Mouse (Mus musculus): ENCODE results near the gene Map3k9. TPM values are rescaled to one million over a fixed set of nuclear protein-coding genes. Genes with fewer than 3 reads are reported as not detected.

The Map3k9 gene
- polyA plus RNA-seq, 1 experiment: 0.20 TPM

DNA sequence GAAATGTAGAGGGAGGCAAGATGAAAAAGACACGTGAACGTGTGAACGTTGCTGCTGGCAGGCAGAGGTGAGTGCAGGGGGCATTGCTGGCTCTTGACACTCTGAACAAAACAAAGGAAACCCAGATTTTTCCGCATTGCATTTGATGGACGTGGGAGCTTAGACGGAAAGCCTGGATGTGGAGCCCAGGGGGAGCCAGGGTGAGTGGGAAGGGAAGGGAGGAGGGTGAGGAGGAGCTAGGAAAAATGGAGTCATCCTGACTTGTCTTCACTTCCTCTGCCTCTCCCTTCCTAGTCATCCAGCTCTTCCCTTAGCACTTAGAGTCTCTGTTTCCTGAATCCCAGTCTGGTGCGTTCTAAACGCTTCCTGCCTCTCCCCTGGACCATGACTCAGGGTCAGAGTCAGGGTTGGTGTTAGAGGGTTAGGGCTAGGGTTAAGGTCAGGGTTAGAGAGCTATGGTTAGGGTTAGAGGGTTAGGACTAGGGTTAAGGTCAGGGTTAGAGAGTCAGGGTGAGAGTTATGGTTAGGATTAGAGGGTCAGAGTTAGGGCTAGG, 89.7 kb downstream of the Map3k9 start:
- H3K36me3 ChIP-seq (ENCODE audit: control insufficient read depth, insufficient read depth): no peaks in the 10 kb centered on the region
- H3ac ChIP-seq (ENCODE audit: control insufficient read depth, insufficient read length): no peak overlapping the region
- no peak overlapping the region for H3K4me3 ChIP-seq
- no peak overlapping the region for H3K4me2 ChIP-seq (ENCODE audit: low read depth)
- TF ChIP-seq SRF (IDR thresholded peaks at IDR 0.05; ENCODE audit: control insufficient read depth, insufficient read length, low read depth) (no peak), CEBPB (IDR thresholded peaks at IDR 0.05; ENCODE audit: insufficient read depth, poor library complexity, severe bottlenecking) (no peak), USF1 (IDR thresholded peaks at IDR 0.05; ENCODE audit: low read depth) (no peak), TCF3 (IDR thresholded peaks at IDR 0.05; ENCODE audit: insufficient read length, low read depth) (no peak), MAX (IDR thresholded peaks at IDR 0.05; ENCODE audit: low read depth) (no peak), TCF12 (IDR thresholded peaks at IDR 0.05; ENCODE audit: insufficient read depth, poor library complexity, severe bottlenecking) (no peak), E2F4 (IDR thresholded peaks at IDR 0.05; ENCODE audit: insufficient read depth) (no peak), MYOG (IDR thresholded peaks at IDR 0.05; ENCODE audit: control insufficient read depth in 1 of 3, insufficient read depth in 1 of 3, insufficient read length in 2 of 3, low read depth in 2 of 3) (no peak), POLR2A (IDR thresholded peaks at IDR 0.05; ENCODE audit: insufficient read length, low read depth) (no peak), REST (IDR thresholded peaks at IDR 0.05; ENCODE audit: insufficient read depth, insufficient read length) (no peak)
- no peaks in the 10 kb centered on the region for H3K27me3 ChIP-seq (ENCODE audit: control insufficient read depth, insufficient read depth, insufficient read length)
- H3K79me2 ChIP-seq (ENCODE audit: control insufficient read depth, insufficient read depth): no peaks in the 10 kb centered on the region

DNA sequence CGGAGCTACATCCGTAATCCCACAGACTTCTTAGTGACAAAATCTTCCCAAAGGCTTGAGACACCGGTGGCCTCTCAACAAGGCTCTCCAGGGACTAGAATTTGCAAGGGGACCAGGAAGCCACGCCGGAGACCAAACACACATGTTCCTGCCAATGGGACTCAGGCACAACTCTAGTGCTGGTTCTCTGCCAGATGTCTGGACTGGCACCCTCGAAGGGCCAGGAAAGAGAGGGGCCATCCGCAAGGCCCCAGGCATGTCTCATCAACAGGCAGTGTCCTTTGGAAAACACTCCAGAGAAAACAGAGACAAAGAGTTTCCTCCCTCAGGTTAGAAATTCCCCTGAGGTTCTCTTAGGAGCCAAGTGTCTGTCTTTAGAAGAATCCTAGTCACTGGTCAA, 90.2 kb downstream of the Map3k9 start:
- H3ac ChIP-seq (ENCODE audit: control insufficient read depth, insufficient read length): no peak overlapping the region
- no peaks in the 10 kb centered on the region for H3K36me3 ChIP-seq (ENCODE audit: control insufficient read depth, insufficient read depth)
- no peak for TF ChIP-seq TCF12 (IDR thresholded peaks at IDR 0.05; ENCODE audit: insufficient read depth, poor library complexity, severe bottlenecking)
- no peak for TF ChIP-seq MAX (IDR thresholded peaks at IDR 0.05; ENCODE audit: low read depth)
- TF ChIP-seq TCF3 (IDR thresholded peaks at IDR 0.05; ENCODE audit: insufficient read length, low read depth): no peak
- TF ChIP-seq SRF (IDR thresholded peaks at IDR 0.05; ENCODE audit: control insufficient read depth, insufficient read length, low read depth): no peak
- TF ChIP-seq MYOG (IDR thresholded peaks at IDR 0.05; ENCODE audit: control insufficient read depth in 1 of 3, insufficient read depth in 1 of 3, insufficient read length in 2 of 3, low read depth in 2 of 3): no peak
- no peak for TF ChIP-seq USF1 (IDR thresholded peaks at IDR 0.05; ENCODE audit: low read depth)
- no peak for TF ChIP-seq POLR2AphosphoS2 (IDR thresholded peaks at IDR 0.05; ENCODE audit: insufficient read length, low read depth)
- no peak for TF ChIP-seq MYOD1 (IDR thresholded peaks at IDR 0.05; ENCODE audit: control insufficient read depth in 1 of 3, insufficient read length in 2 of 3, low read depth in 2 of 3)
- no peak for TF ChIP-seq CEBPB (IDR thresholded peaks at IDR 0.05; ENCODE audit: insufficient read depth, poor library complexity, severe bottlenecking)
- TF ChIP-seq REST (IDR thresholded peaks at IDR 0.05; ENCODE audit: insufficient read depth, insufficient read length): no peak
- no peak for TF ChIP-seq POLR2A (IDR thresholded peaks at IDR 0.05; ENCODE audit: insufficient read length, low read depth)
- no peak for TF ChIP-seq E2F4 (IDR thresholded peaks at IDR 0.05; ENCODE audit: insufficient read depth)
- no peaks in the 10 kb centered on the region for H3K27me3 ChIP-seq (ENCODE audit: control insufficient read depth, insufficient read depth, insufficient read length)
- H3K79me2 ChIP-seq (ENCODE audit: control insufficient read depth, insufficient read depth): no peaks in the 10 kb centered on the region
- no peak overlapping the region for H3K4me2 ChIP-seq (ENCODE audit: low read depth)
- no peak overlapping the region for H3K4me3 ChIP-seq

DNA sequence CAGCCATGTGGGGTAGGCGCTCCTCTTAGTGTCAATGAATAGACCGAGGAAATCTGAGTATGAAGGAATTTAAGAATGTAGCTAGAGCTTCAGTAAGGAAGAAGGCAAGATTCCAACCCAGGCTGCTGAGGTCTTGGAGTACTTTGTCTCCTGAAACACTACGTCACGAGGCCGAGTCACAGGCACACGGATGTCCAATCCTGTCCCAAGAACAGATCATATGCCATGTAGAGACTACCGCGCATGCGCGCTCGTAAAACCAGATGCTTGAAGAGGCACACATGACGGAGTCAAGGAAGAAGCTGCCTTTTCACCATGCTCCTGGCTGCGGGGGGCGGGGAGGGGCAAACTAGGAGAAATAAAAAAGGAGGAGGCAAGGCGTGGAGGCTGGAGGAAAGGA, 90.9 kb downstream of the Map3k9 start:
- no peak for TF ChIP-seq TCF12 (IDR thresholded peaks at IDR 0.05; ENCODE audit: insufficient read depth, poor library complexity, severe bottlenecking)
- no peak for TF ChIP-seq E2F4 (IDR thresholded peaks at IDR 0.05; ENCODE audit: insufficient read depth)
- TF ChIP-seq TCF3 (IDR thresholded peaks at IDR 0.05; ENCODE audit: insufficient read length, low read depth): no peak
- no peak for TF ChIP-seq MAX (IDR thresholded peaks at IDR 0.05; ENCODE audit: low read depth)
- TF ChIP-seq POLR2AphosphoS2 (IDR thresholded peaks at IDR 0.05; ENCODE audit: insufficient read length, low read depth): no peak
- TF ChIP-seq CEBPB (IDR thresholded peaks at IDR 0.05; ENCODE audit: insufficient read depth, poor library complexity, severe bottlenecking): no peak
- TF ChIP-seq POLR2A (IDR thresholded peaks at IDR 0.05; ENCODE audit: insufficient read length, low read depth): no peak
- no peak for TF ChIP-seq REST (IDR thresholded peaks at IDR 0.05; ENCODE audit: insufficient read depth, insufficient read length)
- TF ChIP-seq MYOD1 (IDR thresholded peaks at IDR 0.05; ENCODE audit: control insufficient read depth in 1 of 3, insufficient read length in 2 of 3, low read depth in 2 of 3): no peak
- no peak for TF ChIP-seq USF1 (IDR thresholded peaks at IDR 0.05; ENCODE audit: low read depth)
- H3K27me3 ChIP-seq (ENCODE audit: control insufficient read depth, insufficient read depth, insufficient read length): no peaks in the 10 kb centered on the region
- H3K36me3 ChIP-seq (ENCODE audit: control insufficient read depth, insufficient read depth): no peaks in the 10 kb centered on the region
- no peak overlapping the region for H3ac ChIP-seq (ENCODE audit: control insufficient read depth, insufficient read length)
- no peak overlapping the region for H3K4me2 ChIP-seq (ENCODE audit: low read depth)
- H3K4me3 ChIP-seq: no peak overlapping the region
- no peaks in the 10 kb centered on the region for H3K79me2 ChIP-seq (ENCODE audit: control insufficient read depth, insufficient read depth)

DNA sequence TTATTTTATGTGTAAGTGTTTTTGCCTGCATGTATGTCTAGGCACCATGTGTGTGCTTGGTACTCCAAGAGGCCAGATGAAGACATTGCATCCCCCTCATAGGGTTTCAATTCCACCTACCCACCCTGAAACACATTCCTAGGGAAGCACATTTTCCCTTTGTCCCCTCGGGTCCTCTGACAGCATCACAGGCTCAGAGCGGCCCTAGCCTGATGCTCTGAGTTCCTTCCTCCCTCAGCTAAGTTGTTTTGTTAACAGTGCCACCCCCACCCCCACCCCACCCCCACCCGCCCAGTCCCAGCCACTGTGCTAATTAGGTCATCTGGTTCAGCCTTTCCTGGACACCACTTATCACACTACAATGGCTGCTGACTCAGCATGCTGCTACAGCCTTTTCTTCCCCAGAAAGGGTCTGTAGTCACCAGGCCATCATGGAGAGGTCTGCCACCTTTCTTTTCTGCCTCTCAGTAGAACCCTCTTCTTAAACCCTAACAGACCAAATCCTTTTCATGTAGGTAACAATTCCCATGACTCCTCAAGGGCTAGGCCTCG, 91.4 kb downstream of the Map3k9 start:
- Histone ChIP-seq H3K79me2 (ENCODE audit: control insufficient read depth, insufficient read depth) (no peaks in the 10 kb centered on the region), H3K4me3 (no peak overlapping the region), H3K36me3 (ENCODE audit: control insufficient read depth, insufficient read depth) (no peaks in the 10 kb centered on the region), H3K4me2 (ENCODE audit: low read depth) (no peak overlapping the region), H3K27me3 (ENCODE audit: control insufficient read depth, insufficient read depth, insufficient read length) (no peaks in the 10 kb centered on the region), H3ac (ENCODE audit: control insufficient read depth, insufficient read length) (no peak overlapping the region)
- TF ChIP-seq MYOD1 (IDR thresholded peaks at IDR 0.05; ENCODE audit: control insufficient read depth in 1 of 3, insufficient read length in 2 of 3, low read depth in 2 of 3) (no peak), POLR2A (IDR thresholded peaks at IDR 0.05; ENCODE audit: insufficient read length, low read depth) (no peak)

DNA sequence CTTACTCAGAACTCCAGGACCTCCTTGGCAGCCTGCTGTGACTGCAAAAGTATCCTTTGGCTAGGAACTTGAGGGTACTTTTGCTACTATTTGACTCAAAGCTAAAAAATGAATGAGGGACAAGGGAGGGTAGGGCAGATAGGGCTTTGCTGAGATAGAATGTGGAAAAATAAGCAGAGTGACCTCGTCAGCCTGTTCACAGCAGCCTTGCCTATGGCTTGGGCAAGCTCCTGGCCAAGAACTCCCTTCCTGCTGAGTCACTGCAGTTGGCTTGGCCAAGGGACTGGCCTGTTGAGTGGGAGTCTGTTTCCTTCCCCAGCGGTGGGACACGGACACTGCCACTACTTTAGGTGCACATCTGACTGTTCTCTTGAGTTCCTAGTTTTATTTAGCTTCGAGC, 92.4 kb downstream of the Map3k9 start:
- Histone ChIP-seq H3K36me3 (ENCODE audit: control insufficient read depth, insufficient read depth) (no peaks in the 10 kb centered on the region), H3ac (ENCODE audit: control insufficient read depth, insufficient read length) (no peak overlapping the region), H3K4me2 (ENCODE audit: low read depth) (no peak overlapping the region), H3K4me3 (no peak overlapping the region), H3K79me2 (ENCODE audit: control insufficient read depth, insufficient read depth) (no peaks in the 10 kb centered on the region), H3K27me3 (ENCODE audit: control insufficient read depth, insufficient read depth, insufficient read length) (no peaks in the 10 kb centered on the region)
- TF ChIP-seq MYOD1 (IDR thresholded peaks at IDR 0.05; ENCODE audit: control insufficient read depth in 1 of 3, insufficient read length in 2 of 3, low read depth in 2 of 3): peak in 1 of 3 experiments; percentile 27
- no peak for TF ChIP-seq USF1 (IDR thresholded peaks at IDR 0.05; ENCODE audit: low read depth)
